Mouse (Mus musculus): ENCODE results near the gene Pitpnc1.

Gene Pitpnc1

DNA sequence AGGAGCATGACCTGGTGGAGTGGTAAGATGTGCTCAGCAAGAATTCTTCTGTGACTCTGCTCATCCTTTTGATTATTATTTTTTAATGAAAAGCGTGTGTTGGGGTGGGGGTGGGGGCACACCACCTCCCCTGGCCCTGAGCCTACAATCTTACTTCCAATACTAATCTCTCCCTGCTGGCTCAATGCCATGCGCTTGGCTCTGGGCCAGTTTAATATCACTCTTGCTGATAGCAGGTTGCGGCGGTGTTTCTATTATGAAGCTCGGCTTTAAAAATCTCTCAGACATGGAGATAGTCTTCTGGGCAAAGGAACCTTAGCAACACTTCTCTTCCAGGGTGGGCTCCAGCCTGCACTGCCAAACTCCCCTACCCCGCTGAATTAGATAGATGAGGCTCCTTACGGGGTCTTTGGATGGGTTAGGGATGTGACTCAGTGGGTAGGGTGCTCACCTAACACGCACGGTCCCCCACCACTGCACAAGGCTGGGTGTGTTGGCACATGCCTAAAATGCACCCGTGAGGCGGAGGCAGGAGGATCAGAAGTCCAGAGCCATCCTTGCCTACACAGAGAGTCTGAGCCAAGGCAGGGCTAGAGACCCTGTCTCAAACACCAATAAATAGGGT lies 198.0 kb downstream of the Pitpnc1 start:
- DNase-seq = no peak

DNA sequence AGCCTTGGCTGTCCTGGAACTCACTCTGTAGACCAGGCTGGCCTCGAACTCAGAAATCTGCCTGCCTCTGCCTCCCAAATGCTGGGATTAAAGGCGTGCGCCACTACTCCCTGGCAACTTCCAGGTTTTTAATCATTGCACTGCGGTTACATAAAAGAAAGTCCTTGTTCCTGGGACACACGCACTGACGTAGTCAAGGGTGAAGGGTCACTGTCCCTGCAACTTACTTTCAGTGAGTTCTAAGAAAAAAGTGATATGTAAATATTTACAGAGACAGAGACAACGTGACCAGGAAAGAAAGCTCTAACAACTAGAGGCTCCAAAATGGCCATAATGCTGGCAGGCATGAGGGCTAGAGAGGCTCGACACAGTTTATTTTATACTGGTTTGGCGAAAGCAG lies 199.9 kb downstream of the Pitpnc1 start:
- DNase-seq = no peak

DNA sequence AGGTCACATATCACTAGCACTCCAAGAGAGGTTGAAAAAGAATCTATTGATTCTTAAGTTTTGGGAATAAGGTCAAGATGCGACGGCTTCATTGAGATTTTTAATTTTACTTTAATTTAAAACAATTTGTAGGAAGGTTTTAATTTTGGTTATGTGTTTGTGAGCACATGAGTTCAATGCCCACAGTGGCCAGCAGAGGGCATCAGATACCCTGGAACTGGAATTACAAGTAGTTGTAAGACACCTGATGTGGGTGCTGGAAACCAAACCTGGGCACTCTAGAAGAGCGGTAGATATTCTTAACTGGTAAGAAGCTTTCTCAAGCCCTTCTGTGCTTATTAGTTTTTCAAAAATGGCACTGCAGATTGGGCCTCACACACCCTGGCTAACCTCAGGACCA lies 203.0 kb downstream of the Pitpnc1 start:
- DNase-seq = peak in 1 of 2 experiments; percentile 21

DNA sequence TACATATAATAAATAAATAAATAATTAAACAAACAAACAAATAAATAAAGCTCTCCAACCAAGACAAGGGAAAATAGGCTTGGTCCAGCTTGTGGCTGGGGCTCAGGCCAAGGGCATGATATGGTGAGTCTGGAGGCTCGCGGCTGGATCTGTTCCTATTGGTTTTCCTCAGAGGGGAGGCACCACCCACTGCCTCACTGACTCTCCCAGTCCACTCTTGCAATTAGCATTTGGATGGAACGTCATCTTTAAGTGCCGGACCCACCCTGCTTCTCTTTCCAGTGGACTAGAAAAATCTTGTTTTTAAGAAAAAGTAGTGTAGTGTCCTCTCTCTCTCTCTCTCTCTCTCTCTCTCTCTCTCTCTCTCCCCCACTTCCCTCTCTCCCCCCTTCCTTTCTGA lies 204.6 kb downstream of the Pitpnc1 start:
- DNase-seq = no peak

DNA sequence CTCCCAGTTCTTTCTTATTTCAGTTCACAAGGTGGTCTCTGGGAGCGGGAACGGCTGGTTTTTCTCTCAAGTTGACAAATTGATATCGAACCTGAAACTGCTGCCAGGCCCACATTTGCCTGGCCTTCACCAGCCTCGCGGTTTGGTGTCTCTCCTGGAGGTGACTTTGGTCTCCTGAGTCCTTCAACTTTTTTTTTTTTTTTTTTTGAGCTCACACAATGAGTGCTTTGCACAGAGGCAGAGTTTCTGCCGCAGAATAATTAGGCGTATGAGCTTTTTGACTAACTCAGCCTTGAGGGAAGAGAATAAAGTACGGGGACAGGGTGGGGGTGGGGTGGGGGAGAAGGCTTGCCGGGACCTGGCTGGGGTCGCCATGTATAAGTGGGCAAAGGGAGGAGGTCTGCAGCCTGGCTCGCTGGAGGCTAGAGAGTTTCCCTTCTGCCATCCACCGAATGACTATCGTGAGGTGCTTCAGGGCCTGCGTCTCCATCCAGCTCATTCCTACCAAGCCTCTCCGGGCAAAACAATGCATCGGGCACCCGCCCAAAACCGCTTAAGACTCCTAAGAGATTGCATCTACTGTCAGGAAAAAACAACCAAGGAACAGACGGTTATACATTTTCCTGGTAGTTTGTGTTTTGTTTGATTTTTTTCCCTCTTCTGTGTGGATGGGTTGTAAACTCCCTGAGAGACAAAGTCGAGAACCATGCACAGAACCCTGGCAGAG lies 205.4 kb downstream of the Pitpnc1 start:
- DNase-seq = no peak

DNA sequence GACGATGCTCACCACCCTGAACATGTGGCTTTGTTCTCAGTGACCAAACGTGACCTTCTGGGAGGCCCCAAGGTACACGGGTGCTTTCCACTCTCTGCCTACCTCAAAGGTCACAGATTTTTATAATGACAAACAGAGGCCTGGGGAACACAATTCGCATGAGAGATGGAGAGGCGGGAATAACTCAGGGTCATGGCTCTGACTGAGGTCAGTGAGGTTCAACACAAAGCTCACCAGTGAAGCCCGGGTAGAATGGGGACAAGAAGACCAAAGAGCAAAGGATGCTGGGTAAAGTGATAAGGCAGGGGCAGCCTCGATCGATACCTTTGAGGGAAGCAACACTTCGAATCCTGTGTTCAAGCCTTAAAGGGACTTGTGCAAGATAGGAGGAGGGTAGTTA lies 206.7 kb downstream of the Pitpnc1 start:
- no peak for DNase-seq

DNA sequence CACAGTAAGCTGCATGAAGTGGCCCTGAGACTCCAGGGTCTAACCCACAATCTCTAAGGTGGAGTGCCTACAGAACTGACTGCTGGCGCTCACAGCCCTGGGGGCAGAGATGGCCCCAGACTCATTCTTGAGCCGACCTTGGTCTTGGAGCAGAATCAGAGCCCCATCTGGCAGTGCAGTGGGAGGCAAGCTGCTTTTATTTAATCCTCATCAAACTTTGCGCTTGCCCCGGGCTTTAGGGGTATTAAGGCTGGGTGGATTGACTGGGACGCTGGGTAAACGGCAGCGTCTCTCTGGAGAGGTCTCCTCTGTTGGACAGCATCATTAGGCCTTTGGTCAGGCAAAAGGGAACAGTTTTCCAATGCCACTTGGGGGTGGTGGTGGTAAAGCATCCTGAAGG lies 211.1 kb downstream of the Pitpnc1 start:
- no peak for DNase-seq

DNA sequence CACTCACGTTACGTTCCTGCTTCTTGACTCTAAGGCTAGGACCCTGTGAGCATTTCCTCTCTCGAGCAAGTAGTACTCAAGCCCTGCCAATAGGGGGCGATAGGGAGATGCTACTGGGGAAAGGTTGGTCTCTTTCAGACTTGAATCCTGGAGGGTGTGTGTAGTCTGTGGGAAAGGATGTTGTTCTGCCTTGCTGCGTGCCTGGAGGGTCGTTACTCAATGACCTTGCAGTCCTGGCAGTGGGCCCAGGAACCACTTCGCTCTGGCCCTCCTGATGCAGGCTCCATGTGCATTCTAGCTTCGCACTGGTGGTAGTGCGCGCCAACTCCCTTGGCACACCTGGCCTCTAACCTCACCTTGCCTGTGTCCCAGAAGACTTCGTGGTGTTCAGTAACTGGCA lies 215.3 kb downstream of the Pitpnc1 start:
- DNase-seq = no peak

DNA sequence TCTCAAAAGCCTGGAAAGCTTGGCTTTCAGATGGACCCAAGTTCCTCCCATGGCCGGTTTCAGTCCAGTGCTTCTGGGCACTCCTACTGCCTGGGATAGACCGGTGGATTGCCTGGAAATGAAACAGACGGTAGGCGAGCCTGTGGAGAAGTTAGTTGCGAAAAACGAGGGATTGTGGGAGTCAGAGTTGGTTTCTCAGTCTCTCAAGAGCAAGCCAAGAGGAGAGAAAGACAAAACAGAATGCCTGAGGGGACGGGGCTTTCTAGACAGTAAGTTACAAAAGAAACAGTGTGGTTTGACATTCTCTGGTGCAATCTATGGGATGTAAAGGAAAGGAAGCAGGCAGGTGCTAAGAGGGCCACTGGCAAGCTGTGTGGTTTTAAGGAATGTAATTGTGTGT lies 216.3 kb downstream of the Pitpnc1 start:
- DNase-seq = no peak

DNA sequence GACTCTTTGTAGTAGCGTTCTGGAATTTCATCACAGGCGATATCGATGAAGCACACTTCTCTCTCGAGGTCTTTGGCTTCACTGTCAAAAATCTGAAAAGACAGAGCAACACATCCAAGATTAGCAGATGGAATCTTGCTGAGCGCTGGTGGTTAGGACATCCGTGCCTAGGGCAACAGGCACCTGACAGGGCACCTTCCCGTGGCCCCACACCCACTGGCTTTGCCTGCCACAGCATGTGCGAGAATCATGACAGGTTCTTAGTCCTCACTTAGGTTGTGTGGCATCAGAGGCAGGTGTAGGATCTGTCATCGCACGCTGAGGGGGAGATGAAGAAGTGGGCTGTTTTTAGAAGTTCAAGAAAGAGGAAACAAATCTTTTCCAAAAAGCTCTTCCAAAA lies 218.5 kb downstream of the Pitpnc1 start:
- no peak for DNase-seq

DNA sequence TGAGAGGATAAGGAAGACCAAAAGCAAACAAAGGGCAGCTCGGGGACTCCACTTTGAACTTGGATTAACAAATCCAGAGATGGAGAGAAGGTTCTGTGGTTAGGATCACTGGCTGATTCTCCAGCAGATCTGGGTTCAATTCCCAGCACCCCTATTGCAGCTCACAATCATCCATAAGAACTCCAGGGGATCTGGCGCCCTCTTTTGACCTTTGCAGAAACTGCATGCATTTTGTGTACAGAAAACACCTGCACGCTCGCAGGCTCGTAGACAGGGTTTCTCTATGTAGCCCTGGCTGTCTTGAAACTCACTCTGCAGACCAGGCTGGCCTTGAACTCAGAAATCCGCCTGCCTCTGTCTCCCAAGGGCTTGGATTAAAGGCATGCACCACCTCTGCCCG lies 219.0 kb downstream of the Pitpnc1 start:
- DNase-seq = no peak

DNA sequence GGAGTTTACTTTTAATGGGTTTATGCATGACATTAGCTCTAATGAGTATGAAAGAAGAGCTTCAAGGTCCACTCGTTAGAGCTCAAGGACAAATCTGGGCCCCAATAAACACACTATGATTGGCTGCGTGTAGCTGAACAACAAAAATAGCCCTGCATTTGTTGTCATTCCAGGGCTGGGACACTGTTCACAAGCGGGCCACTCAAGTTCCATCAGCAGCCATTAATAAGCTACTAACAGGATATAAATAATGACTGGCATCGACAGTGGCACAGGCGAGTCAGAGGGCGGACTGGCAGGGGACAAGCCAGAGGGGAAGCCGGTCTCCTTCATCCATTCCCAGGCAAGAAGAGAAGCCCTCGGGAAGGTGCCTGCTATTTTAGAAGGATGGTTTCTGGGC lies 219.6 kb downstream of the Pitpnc1 start:
- DNase-seq = no peak

DNA sequence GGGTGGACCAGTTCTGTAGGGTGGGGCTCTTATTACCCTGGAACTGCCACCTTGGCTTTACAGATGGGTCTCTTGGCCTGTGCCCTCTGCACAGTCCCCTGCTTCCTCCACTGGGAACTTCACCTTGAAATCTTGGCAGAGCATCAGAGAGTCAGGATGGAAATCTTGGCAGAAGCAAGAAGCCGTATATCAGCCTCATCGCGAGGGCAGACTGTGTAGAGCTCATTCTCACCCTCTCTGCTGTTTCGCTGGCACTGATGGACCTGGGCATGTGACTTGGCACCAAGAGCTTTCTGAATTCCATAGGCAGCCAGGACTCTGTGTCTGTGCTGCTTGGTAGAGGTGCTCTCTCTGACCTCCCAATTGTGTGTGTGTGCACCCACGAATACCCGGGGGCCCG lies 221.7 kb downstream of the Pitpnc1 start:
- DNase-seq = no peak

DNA sequence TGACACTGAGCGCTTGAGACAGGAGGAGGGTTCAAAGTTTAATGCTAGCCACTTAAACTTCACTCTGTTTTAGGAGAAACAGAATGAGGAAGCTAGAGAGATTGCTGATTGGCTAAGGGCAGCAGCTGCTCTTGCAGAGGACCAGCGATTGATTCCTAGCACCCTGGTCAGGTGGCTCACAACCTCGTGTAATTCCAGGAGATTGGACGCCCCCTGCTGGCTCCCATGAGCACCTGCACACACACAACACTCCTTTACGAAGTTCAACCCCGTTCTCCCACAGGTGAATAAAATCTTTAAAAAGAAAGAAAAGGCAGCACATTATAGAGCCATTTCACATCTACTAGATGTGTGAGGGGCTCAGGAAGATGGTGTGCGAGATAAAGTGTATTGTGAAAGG lies 224.8 kb downstream of the Pitpnc1 start:
- DNase-seq = no peak

DNA sequence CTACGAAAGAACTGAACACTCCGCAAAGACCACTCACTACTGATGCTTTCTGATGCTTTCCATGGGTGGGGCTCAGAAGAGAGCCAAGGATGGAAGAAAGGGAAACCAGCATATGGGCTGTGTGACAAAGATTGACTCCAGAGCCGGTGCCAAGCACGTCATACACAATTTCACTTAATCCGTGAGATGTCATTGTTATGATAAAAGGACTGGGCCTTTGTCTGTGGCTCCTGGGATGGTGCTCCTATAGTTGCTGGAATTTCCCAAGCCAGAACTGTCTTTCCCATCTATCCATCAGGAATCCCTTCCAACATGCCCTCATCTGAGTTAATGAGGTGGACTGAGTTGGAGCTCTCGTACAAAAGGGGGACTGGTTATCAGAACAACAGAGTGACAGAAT lies 227.4 kb downstream of the Pitpnc1 start:
- DNase-seq = no peak

DNA sequence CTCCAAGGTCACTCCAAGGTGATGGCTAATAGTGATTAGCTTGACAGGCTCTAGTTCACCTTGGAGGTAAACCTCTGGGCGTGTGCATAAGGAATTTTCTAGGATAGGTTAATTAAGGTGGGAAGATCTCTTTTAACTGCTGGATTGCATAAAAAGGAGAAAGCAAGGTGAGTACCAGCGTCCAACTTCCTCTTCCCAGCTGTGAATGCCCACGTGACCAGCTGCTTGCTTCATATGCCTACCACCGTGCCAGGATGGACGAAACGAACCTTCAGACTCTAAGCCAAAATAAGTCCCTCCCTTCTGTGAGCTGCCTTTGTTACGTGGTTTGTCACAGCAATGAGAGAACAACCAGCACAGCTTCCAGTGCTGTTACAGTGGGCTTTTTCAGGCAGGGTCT lies 228.8 kb downstream of the Pitpnc1 start:
- no peak for DNase-seq

DNA sequence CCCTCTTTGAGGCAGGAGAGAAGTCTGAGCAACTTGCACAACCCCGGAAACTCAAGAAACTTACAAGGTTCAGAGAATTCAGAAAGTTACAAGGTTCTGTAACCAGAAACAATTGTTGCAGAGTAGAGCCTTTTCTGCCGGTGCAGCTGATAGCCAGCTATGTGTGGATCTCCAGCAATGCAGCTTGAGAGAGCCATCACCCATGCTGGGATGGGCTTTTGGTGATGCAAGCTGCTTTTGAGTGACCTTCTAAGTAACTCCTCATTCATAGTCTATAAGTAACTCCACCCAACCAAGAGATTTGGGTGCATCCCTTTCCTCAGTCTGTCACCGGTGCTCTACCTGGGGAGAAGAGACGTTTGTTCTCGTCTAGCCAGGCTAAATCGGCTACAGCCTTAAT lies 232.0 kb downstream of the Pitpnc1 start:
- DNase-seq = no peak

DNA sequence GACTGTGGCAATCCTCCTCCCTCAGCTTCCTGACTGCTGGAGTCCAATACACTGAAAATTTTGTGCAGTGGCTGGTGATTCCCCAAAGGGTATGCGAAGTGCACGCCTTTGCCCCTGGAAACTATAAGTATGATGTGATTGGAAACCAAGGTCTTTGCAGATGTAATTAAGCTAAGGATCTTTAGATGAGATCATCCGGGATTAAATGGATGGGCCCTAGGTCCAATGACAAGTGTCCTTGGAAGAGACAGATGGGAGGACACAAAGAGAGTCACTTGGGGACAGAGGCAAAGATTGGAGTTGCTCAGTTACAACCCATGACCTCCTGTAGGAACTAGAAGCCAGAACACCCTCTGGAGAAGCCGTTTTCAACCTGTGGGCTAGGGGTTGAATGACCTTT lies 233.0 kb downstream of the Pitpnc1 start:
- no peak for DNase-seq

DNA sequence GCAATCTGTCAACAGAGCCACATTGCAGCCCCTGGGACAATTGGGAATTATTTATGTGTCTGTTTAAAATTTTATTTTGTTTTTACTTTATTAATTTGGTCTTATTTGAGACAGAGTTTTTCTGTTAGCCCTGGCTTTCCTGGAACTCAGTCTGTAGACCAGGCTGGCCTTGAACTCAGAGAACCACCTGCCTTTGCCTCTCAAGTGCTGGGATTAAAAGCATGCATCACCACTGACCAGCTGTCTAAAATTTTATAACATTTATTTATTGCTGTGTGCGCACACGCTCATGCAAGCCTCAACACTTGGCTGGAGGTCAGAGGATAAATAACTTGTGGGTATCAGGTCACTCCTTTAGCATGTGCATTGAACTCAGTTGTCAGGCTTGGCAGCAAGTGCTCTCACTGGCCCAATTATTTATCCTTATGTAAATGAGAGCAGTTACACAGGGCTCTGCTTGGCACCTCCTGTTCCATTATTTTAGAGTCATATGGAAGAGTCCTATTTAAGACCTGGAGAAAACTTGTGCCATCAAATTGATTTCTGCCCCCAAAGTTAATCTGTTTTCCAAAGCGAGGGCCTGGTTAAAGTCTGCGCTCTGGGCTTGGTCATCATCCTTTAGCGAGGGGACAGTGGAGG lies 237.1 kb downstream of the Pitpnc1 start:
- DNase-seq = no peak

DNA sequence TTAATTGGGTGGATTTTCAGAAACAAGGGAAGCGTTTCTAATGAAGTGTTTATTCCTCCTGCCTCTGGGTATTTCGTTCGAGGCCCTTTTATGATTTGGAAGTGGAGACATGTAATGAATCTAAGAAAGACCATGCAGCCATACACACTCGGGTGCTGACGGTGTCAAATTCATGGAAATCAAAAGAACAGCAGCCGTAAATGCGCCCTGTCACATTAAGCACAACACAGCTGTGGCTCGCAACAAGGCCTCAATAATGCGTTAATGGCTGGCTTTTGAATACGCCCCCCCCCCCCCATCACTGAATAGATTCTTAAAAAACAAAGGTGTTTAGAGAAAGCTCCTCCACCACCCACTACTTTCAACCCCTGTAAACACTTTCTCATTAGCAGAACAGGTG lies 240.4 kb downstream of the Pitpnc1 start:
- no peak for DNase-seq

DNA sequence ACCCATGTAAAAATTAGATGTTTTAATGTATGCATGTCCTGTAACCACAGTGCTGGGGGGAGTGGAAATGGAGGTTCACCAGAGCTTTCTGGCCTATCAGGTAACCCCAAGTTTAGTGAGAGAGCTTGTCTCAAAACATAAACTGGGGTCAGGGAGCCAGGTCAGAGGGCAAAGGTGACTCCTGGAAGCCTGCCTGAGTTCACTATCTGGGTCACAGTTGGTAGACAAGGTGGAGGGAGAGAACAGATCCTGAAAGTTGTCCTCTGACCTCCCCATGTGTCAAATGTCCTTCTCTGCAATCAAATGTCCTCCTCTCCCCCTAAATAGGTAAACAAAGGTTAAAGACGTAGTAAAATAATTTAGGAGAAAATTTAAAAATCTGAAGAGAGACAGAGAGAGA lies 244.1 kb downstream of the Pitpnc1 start:
- no peak for DNase-seq

DNA sequence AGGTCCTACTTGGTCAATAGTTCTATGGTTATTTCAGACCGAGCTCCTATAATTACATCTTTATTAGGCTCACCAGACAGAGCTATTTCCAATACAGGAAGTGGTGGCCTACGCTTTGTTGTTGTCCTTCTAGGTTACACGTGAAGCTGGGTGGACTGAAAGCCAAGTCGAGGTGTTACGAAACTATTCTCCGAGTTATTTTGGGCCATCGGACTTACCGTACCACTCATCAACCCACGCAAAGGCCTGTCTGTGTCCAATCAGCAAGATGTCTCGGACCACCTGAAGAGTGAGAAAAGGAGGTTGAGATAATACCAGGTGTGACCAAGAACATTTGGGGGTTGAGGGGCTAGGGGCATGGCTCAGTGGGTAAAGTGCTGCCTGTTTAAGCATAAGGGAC lies 244.5 kb downstream of the Pitpnc1 start:
- no peak for DNase-seq

DNA sequence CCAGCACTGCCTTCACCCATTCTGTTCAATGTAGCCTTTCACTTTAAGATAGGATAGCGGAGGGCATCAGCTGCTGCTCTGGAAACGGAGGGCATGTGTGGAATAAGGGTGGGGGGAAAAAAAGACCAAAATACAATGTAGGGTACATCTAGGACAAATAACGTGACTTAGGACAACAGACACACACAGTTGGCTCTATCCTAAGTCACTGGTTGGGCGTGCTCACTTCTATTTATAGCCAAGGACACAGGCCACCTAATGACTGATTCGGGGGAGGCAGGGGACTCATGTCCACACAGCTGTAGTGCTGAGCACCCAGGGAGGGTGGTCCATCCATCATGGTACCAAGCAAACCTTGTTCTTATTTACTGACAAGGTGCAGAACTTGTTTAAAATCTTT lies 245.2 kb downstream of the Pitpnc1 start:
- DNase-seq = no peak

DNA sequence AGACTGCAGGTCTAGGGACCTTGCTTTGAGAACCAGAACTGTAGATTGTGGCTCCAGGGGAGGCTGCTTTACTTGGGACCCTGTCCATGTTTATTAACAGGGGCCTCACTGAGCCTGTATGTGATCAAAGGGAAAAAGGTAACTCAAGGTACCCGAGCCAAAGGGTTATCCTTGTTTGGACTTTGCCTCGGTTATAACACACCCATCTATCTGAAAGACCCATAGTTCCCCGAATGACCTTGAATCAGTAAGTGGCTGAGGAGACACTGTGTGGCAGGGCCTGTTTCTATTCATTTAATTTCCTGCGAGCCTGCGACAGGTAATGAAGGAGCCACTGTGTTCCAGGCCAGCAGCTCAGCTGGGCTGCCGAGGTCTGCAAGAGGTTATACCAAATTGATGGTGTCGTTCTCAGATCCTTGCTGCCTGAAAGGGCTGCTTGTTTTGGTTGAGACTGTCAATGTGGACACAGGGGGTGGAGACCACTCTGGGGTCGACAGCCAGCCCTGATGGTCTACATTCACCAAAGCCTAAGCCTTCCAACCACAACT lies 246.8 kb downstream of the Pitpnc1 start:
- DNase-seq = no peak

All from spleen, adult 18-20 months (tissue).